Mouse (Mus musculus) heart, postnatal 0 days (tissue): ENCODE measurements around the gene Naa20. TPM values are rescaled to one million over a fixed set of nuclear protein-coding genes. Genes with fewer than 3 reads are reported as not detected.
A peak's percentile ranks its signal among the peaks of the same experiment; 100 is the strongest.

ENCODE experiments used
- ATAC-seq: fragments of 200-750 bp; cut with Nextera tagmentation; 2 replicates; pipeline ENCODE4 v1.8.0; 2017; ENCODE audit warnings: low read depth, moderate number of reproducible peaks, moderate library complexity; ENCODE audit not compliant: insufficient read depth
- DNase-seq: peaks from one replicate; pipeline ENCODE4 v3.0.0-alpha.2; 2016; ENCODE audit warnings: low spot score
- H3K27ac ChIP-seq: fragments of 300-500 bp; sonication (generic); 2 replicates; pipeline ENCODE4 v1.5.1; 2014; ENCODE audit warnings: low read depth, mild to moderate bottlenecking
- H3K27me3 ChIP-seq: fragments of 300-500 bp; sonication (generic); 2 replicates; pipeline ENCODE4 v1.6.1; 2014; ENCODE audit warnings: low read length, mixed read lengths; ENCODE audit not compliant: control insufficient read depth, insufficient read depth
- H3K36me3 ChIP-seq: fragments of 300-500 bp; sonication (generic); replicated peaks from 2 replicates; pipeline ENCODE4 v1.6.1; 2014; ENCODE audit warnings: low read length, mixed read lengths; ENCODE audit not compliant: control insufficient read depth, insufficient read depth
- H3K4me1 ChIP-seq: fragments of 300-500 bp; sonication (generic); 2 replicates; pipeline ENCODE4 v1.6.1; 2014; ENCODE audit warnings: antibody characterized with exemption; ENCODE audit not compliant: control insufficient read depth, insufficient read depth
- H3K4me2 ChIP-seq: fragments of 300-500 bp; sonication (generic); 2 replicates; pipeline ENCODE4 v1.6.1; 2014; ENCODE audit warnings: low read depth, mild to moderate bottlenecking, low read length, moderate library complexity
- H3K4me3 ChIP-seq: fragments of 300-500 bp; sonication (generic); 2 replicates; pipeline ENCODE4 v1.5.1; 2014; ENCODE audit warnings: low read depth, low read length
- H3K9ac ChIP-seq: fragments of 300-500 bp; sonication (generic); replicated peaks from 2 replicates; pipeline ENCODE4 v1.6.1; 2014; ENCODE audit warnings: low read depth, low read length, mixed read lengths
- H3K9me3 ChIP-seq: fragments of 300-500 bp; sonication (generic); replicated peaks from 2 replicates; pipeline ENCODE4 v1.6.1; 2016; ENCODE audit warnings: low read length; ENCODE audit not compliant: control insufficient read depth
- CTCF ChIP-seq: IDR thresholded peaks from 2 replicates; pipeline ENCODE4 v1.5.1; 2016; ENCODE audit warnings: antibody characterized with exemption, control low read depth, low read depth
- EP300 ChIP-seq: IDR thresholded peaks from 2 replicates; pipeline ENCODE4 v1.6.1; 2016; ENCODE audit warnings: antibody characterized with exemption, low read depth
- WGBS: fragments of 180-500 bp; shearing (Covaris S2); extraction: QIAGEN DNeasy Blood & Tissue Kit; methylation state at CpG from one replicate; pipeline ENCODE4 v1.1.7; 2014; 5-methylcytosine and 5-hydroxymethylcytosine counted together
- polyA plus RNA-seq: library from polyadenylated mRNA; unstranded; fragments of >200 nt; fragmentation: Nextera tagmentation; extraction: Ambion mirVana; gene quantifications from 2 replicates; pipeline ENCODE4 v1.2.1, GENCODE M21; 2015
- total RNA-seq: library from RNA; depleted of rRNA; stranded (reverse); fragments of >200 nt; gene quantifications from 2 replicates; pipeline ENCODE4 v1.2.3, GENCODE M21; 2014; ENCODE audit warnings: low replicate concordance

Naa20 gene
- total and polyA plus RNA-seq, 2 experiments from 2014 or later: 155 to 243 TPM

DNA sequence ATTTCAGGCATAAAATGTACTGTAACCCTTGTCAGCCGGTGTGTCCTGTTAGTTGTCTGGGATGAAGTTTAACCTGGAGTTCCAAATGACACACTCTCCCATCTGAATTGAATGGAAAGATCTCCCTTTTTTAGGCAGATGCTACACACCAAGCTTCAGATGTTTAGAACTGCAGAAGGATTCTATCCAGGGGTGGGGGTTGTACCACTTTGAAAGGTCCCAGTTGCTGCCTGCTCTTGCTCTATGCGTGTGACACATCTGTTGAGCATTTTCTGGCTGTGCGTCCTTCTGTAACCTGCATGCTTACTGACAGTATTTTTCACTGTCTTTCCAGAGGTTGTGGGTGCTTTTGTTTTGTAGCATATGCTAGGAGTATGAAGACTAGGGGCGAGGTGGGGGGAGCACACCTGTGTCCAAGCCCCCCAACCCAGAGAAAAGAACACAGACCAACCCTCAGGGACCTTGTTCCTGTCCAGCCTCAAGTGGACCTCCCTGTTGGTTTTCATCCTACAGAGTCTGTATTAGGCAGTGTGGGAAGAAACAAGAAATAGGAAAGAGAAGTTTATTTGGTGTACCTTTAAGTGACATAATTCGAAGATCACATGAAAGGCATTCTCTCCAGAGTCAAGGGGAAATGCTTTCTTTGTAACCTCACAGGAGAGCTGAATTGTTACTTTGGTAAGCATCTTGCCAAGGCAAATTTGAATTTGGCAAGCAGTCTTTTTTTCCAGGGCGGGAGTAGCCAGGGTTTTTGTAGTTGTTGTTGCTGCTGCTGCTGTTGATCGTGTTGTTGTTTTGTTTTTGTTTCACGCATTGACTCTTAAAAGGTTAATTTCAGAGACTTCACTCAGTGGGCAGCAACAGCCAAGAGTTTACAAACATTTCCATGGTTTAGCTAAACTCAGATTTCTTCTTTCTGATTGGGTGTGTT lies 40.4 kb upstream of the Naa20 start:
- Histone ChIP-seq H3K9ac (peak overlapping the region; percentile 71), H3K27ac (peak overlapping the region; percentile 95), H3K4me3 (peak overlapping the region; percentile 62), H3K9me3 (no peaks in the 10 kb centered on the region), H3K36me3 (0 out of 2 replicates have a peak, but pooled peaks cover 10% of the 10 kb centered on the region), H3K4me2 (peak overlapping the region; percentile 85), H3K27me3 (no peaks in the 10 kb centered on the region), H3K4me1 (peaks cover 27% of the 10 kb centered on the region)
- WGBS: 34% methylated on average over 8 of the region's 8 CpGs
- DNase-seq (peak; percentile 40), ATAC-seq (no peak)
- TF ChIP-seq CTCF: no peak
- TF ChIP-seq EP300: no peak; the same call in 1 of the 2 replicates

DNA sequence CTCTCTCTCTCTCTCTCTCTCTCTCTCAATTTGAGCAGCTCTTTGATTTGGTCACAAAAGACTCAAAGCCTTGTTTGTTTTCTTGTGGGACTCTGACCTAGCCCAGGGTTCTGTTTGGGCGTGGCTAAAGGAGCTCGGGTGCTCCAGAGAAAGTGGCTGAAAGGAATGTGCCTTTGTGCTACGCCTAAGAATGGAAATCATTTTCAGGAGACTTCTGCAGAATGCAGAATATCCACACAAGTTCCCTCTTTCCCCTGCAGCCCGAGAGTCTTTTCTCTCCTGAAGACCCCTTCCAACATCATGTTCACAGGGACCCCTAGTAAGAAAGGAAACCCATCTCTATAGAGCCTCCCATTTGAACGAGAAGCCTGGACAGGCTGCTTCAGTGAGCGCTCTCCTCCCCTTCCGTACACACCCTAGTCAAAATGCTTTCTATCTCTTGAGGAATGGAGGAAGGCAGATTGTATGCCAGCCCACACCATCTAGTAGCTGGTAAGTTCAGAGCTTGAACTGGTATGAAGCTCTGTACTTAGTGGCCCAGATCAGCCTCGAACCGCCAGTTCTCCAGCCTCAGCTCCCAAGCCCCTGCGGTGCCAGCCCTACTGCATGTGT lies 39.6 kb upstream of the Naa20 start:
- ATAC-seq: no peak
- DNase-seq: peak; percentile 39
- Histone ChIP-seq H3K9ac (peak overlapping the region; percentile 71), H3K4me1 (peaks cover 26% of the 10 kb centered on the region), H3K36me3 (peaks cover 19% of the 10 kb centered on the region; the same call in 1 of the 2 replicates), H3K27me3 (no peaks in the 10 kb centered on the region), H3K27ac (peak overlapping the region; percentile 95), H3K4me2 (peak overlapping the region; percentile 85), H3K9me3 (no peaks in the 10 kb centered on the region), H3K4me3 (peak overlapping the region; percentile 62)
- TF ChIP-seq EP300 (no peak; the same call in 1 of the 2 replicates), CTCF (no peak)
- WGBS: 29% methylated on average over 10 of the region's 10 CpGs

DNA sequence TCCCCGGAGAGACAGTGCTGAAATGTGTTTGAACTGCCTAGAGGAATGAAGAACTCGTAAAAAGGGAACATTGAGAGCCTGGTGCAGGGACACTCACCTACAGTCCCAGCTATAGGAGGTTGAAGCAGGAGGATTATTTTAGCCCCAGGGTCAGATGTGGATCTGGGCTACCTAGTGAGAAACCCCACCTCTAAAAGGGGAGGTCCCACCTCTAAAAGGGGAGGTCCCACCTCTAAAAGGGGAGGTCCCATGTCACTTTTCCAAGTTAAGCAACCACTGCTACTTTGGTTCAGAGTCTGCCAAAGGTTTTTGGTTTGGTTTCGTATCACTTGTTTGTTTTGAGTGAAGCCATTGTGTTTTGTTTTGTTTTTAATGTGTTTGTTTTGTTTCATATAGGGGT lies 36.6 kb upstream of the Naa20 start:
- no peak for TF ChIP-seq CTCF
- TF ChIP-seq EP300: no peak
- H3K4me2 ChIP-seq: no peak overlapping the region
- peaks cover 28% of the 10 kb centered on the region for H3K36me3 ChIP-seq
- ATAC-seq (no peak), DNase-seq (no peak)
- whole genome bisulfite sequencing: 92% methylated on average over 3 of the region's 3 CpGs
- H3K9ac ChIP-seq: no peak overlapping the region
- H3K4me3 ChIP-seq: no peak overlapping the region
- no peaks in the 10 kb centered on the region for H3K9me3 ChIP-seq
- no peak overlapping the region for H3K27ac ChIP-seq
- H3K4me1 ChIP-seq: peaks cover 11% of the 10 kb centered on the region
- H3K27me3 ChIP-seq: no peaks in the 10 kb centered on the region

GRCm38 (mm10) chr2:145866238-145866637 lies 35.7 kb upstream of the Naa20 start:
- no peak overlapping the region for H3K4me2 ChIP-seq
- H3K27me3 ChIP-seq: no peaks in the 10 kb centered on the region
- DNase-seq (no peak), ATAC-seq (no peak)
- TF ChIP-seq CTCF: no peak
- no peak overlapping the region for H3K9ac ChIP-seq
- peaks cover 11% of the 10 kb centered on the region for H3K4me1 ChIP-seq
- 94% methylated on average over 3 of the region's 3 CpGs for WGBS
- no peak overlapping the region for H3K27ac ChIP-seq
- H3K4me3 ChIP-seq: no peak overlapping the region
- no peaks in the 10 kb centered on the region for H3K9me3 ChIP-seq
- peaks cover 28% of the 10 kb centered on the region for H3K36me3 ChIP-seq

GRCm38 (mm10) chr2:145866695-145867449 lies 35.0 kb upstream of the Naa20 start:
- 93% methylated on average over 11 of the region's 11 CpGs for WGBS

More at GRCm38 (mm10) chr2:145866695-145867449, 35.0 kb upstream of the Naa20 start:
- peaks cover 28% of the 10 kb centered on the region for H3K36me3 ChIP-seq
- H3K27me3 ChIP-seq: no peaks in the 10 kb centered on the region
- H3K4me1 ChIP-seq: peaks cover 11% of the 10 kb centered on the region
- no peak overlapping the region for H3K4me3 ChIP-seq
- TF ChIP-seq CTCF (peak; percentile 11; the same call in 1 of the 2 replicates), EP300 (no peak)
- H3K27ac ChIP-seq: no peak overlapping the region
- H3K9ac ChIP-seq: no peak overlapping the region
- ATAC-seq (no peak), DNase-seq (no peak)
- no peak overlapping the region for H3K4me2 ChIP-seq
- H3K9me3 ChIP-seq: no peaks in the 10 kb centered on the region
